Mouse (Mus musculus): ENCODE data around the gene Uqcrq. TPM values are rescaled to one million over a fixed set of nuclear protein-coding genes. Genes with fewer than 3 reads are reported as not detected.
A peak's percentile ranks its signal among the peaks of the same experiment; 100 is the strongest.

Uqcrq gene
- 484 and 495 TPM in 2 replicates for polyA plus RNA-seq (2014; fragmentation: Nextera tagmentation; extraction: Ambion mirVana)

GRCm38 (mm10) chr11:53430670-53431346 lies at the start of gene Uqcrq, which contains the start of gene Gdf9:
Gene Uqcrq (minus strand): TSS chr11:53430831.
Gene Gdf9 (plus strand): TSS chr11:53431023.
- under 1% methylated on average over 44 of the region's 44 CpGs for WGBS
- Histone ChIP-seq H3K4me3 (ENCODE audit: low read depth, low read length) (peak within 1 kb of the TSS; percentile 69), H3K27ac (replicated peaks; ENCODE audit: low read depth, low read length) (no peak within 1 kb of the TSS), H3K9me3 (ENCODE audit: control insufficient read depth, low read length) (no peaks in the 10 kb centered on the region), H3K4me1 (ENCODE audit: control insufficient read depth, insufficient read depth, low read length) (peaks cover 5% of the 10 kb centered on the region; the same call in 1 of the 2 replicates), H3K27me3 (ENCODE audit: control insufficient read depth, insufficient read depth, low read length) (no peaks in the 10 kb centered on the region), H3K36me3 (ENCODE audit: control insufficient read depth, insufficient read depth, low read length) (peaks cover 7% of the 10 kb centered on the region), H3K9ac (ENCODE audit: low read length) (peak within 1 kb of the TSS; percentile 76), H3K4me2 (ENCODE audit: low read depth, severe bottlenecking) (peak within 1 kb of the TSS; percentile 82)
- ATAC-seq (ENCODE audit: insufficient number of reproducible peaks, low FRiP score, low TSS enrichment, low read depth) = peak; percentile 98
- peak; percentile 98 for DNase-seq (ENCODE audit: low spot score)

DNA sequence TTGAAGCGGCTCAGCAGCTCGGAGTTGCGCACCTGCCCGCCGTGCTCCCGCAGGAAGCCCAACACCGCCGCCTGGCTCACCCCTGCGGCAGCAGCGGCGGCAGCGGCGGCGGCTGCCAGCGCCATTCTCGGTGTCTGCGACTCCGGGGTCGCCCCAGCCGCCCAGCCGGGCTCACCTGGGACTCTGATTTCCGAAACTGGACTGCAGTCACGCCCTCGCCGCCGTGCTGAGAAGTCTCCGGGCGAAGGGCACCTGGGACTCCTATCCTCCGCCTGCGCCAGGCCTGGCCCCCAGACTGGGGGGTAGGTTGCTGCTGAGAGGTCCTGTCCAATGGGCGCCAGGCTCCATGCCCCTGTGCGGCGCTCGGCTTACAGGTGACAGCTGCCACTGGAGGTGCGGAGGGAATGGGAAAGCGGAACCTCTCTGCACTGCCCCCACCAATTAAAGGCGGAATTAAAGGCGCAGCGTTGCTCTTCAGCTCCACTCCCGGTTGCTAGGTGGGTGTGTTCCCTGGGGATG lies 49.2 kb upstream of the Uqcrq start, which contains the start of the genes Gm9945 and Sowaha:
Gene Gm9945 (plus strand): TSS at position 384 of the 519 bp plus-strand sequence.
Gene Sowaha (minus strand): TSS at position 492 of the 519 bp plus-strand sequence.
- Histone ChIP-seq H3K27ac (replicated peaks; ENCODE audit: low read depth, low read length) (no peak within 1 kb of the TSS), H3K9ac (ENCODE audit: low read length) (peak within 1 kb of the TSS; percentile 7; the same call in 1 of the 2 replicates), H3K4me1 (ENCODE audit: control insufficient read depth, insufficient read depth, low read length) (peaks cover 17% of the 10 kb centered on the region), H3K36me3 (ENCODE audit: control insufficient read depth, insufficient read depth, low read length) (no peaks in the 10 kb centered on the region), H3K4me3 (ENCODE audit: low read depth, low read length) (peak within 1 kb of the TSS; percentile 42), H3K27me3 (ENCODE audit: control insufficient read depth, insufficient read depth, low read length) (peaks cover 43% of the 10 kb centered on the region), H3K9me3 (ENCODE audit: control insufficient read depth, low read length) (peaks cover 3% of the 10 kb centered on the region; the same call in 1 of the 2 replicates), H3K4me2 (ENCODE audit: low read depth, severe bottlenecking) (peak within 1 kb of the TSS; percentile 69)
- DNase-seq (ENCODE audit: low spot score) (no peak), ATAC-seq (ENCODE audit: insufficient number of reproducible peaks, low FRiP score, low TSS enrichment, low read depth) (no peak)
- WGBS = 6% methylated on average over 38 of the region's 40 CpGs

DNA sequence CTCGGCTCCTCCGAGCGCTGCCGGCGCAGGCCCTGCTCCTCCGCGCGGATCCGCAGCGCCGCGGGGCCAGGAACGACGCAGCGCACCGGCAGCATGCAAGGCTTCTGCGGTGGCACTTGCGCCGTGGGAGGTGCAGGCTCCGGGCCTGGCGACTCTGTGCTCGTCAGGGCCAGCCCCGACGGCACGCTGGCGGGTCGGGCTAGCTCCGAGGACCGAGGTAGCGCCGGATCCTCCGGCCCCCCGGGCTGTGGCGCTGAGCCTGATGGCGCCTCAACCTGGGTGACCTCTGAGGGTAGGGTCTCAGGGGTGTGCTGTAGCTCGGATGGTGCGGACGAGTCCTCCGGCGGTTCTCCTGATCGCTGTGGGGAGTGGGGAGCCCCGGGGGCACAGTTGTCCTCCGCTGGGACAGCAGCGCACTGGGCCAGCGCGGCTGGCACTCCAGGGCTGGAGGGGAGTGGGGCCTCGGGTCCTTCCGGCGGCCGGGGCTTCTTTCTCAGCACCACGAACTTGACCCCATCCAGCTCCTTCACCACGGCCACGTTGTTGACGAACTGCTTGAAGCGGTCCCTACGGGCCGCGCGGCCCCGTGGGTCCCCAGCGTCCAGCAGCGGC lies 48.6 kb upstream of the Uqcrq start:
- DNase-seq (ENCODE audit: low spot score) = peak; percentile 59
- Histone ChIP-seq H3K36me3 (ENCODE audit: control insufficient read depth, insufficient read depth, low read length) (no peaks in the 10 kb centered on the region), H3K9me3 (ENCODE audit: control insufficient read depth, low read length) (peaks cover 3% of the 10 kb centered on the region; the same call in 1 of the 2 replicates), H3K27me3 (ENCODE audit: control insufficient read depth, insufficient read depth, low read length) (peaks cover 43% of the 10 kb centered on the region), H3K4me3 (ENCODE audit: low read depth, low read length) (peak overlapping the region; percentile 42), H3K4me1 (ENCODE audit: control insufficient read depth, insufficient read depth, low read length) (peaks cover 17% of the 10 kb centered on the region), H3K4me2 (ENCODE audit: low read depth, severe bottlenecking) (peak overlapping the region; percentile 69), H3K9ac (ENCODE audit: low read length) (peak overlapping the region; percentile 7; the same call in 1 of the 2 replicates), H3K27ac (replicated peaks; ENCODE audit: low read depth, low read length) (no peak overlapping the region)
- 2% methylated on average over 62 of the region's 62 CpGs for WGBS
- ATAC-seq (ENCODE audit: insufficient number of reproducible peaks, low FRiP score, low TSS enrichment, low read depth) = no peak

DNA sequence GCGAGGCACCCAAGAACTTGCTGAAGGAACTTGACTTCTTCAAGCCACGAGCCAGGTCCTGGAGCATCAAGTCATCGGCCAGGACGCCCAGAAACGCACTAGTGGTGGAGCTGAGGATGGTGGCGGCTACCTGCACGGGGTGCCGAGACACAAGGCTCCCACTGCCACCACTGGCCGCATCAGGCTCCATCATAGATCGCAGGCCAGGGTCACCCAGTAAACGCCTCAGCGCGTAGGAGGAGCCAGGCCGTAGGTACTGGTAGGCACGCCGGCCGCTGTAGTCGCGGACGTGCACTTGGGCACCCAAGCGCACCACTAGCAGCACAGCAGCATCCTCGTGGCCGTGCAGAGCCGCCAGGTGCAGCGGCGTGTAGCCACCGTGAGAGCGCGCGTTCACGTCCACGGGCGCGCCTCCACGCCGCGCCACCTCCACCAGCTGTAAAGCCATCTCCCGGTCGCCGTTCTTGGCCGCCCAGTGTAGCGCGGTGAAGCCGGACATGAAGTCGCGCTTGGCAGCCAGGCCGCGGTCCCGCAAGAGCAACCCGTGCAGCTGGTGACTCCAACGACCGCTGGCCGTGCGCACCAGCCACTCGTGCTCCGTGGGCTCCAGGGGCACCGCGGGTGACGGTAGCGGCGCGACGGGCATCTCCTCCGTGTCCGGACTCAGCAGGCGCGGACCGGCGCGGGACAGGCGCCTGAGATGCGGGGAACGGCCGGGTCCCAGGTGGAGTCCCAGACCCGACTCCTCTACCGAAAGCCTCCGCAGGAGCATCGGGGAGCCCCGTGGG lies 47.9 kb upstream of the Uqcrq start:
- no peak overlapping the region for H3K27ac ChIP-seq (replicated peaks; ENCODE audit: low read depth, low read length)
- peak overlapping the region; percentile 69 for H3K4me2 ChIP-seq (ENCODE audit: low read depth, severe bottlenecking)
- H3K9ac ChIP-seq (ENCODE audit: low read length) = peak overlapping the region; percentile 7; the same call in 1 of the 2 replicates
- H3K4me1 ChIP-seq (ENCODE audit: control insufficient read depth, insufficient read depth, low read length) = peaks cover 17% of the 10 kb centered on the region
- H3K9me3 ChIP-seq (ENCODE audit: control insufficient read depth, low read length) = peaks cover 3% of the 10 kb centered on the region; the same call in 1 of the 2 replicates
- H3K27me3 ChIP-seq (ENCODE audit: control insufficient read depth, insufficient read depth, low read length) = peaks cover 47% of the 10 kb centered on the region
- H3K36me3 ChIP-seq (ENCODE audit: control insufficient read depth, insufficient read depth, low read length) = no peaks in the 10 kb centered on the region
- WGBS = 5% methylated on average over 78 of the region's 79 CpGs
- peak overlapping the region; percentile 42 for H3K4me3 ChIP-seq (ENCODE audit: low read depth, low read length)
- ATAC-seq (ENCODE audit: insufficient number of reproducible peaks, low FRiP score, low TSS enrichment, low read depth) = no peak
- DNase-seq (ENCODE audit: low spot score) = peak; percentile 62

DNA sequence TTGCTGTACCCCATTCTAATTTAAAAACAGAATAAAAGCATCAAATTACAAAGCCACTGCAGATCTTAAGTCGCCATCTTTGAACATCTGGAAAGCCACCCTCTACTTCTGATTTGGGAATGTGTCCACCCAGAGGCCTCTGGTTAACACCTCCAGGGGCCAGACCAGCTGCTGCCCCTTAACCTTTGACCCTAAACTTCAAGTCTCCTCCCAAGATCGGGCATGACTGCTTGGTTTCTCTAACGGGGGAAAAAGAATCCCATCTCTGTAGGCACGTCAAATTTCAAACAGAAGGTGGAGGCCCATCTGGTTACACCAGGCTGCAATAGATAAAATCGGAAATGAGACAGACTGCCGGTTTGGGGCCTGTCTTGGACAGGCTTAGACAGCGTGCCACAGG lies 47.2 kb upstream of the Uqcrq start:
- Histone ChIP-seq H3K36me3 (ENCODE audit: control insufficient read depth, insufficient read depth, low read length) (no peaks in the 10 kb centered on the region), H3K4me3 (ENCODE audit: low read depth, low read length) (no peak overlapping the region), H3K4me1 (ENCODE audit: control insufficient read depth, insufficient read depth, low read length) (peaks cover 17% of the 10 kb centered on the region), H3K27me3 (ENCODE audit: control insufficient read depth, insufficient read depth, low read length) (peaks cover 47% of the 10 kb centered on the region), H3K27ac (replicated peaks; ENCODE audit: low read depth, low read length) (no peak overlapping the region), H3K9ac (ENCODE audit: low read length) (no peak overlapping the region), H3K4me2 (ENCODE audit: low read depth, severe bottlenecking) (no peak overlapping the region), H3K9me3 (ENCODE audit: control insufficient read depth, low read length) (peaks cover 3% of the 10 kb centered on the region; the same call in 1 of the 2 replicates)
- no peak for DNase-seq (ENCODE audit: low spot score)
- 15% methylated on average over 7 of the region's 7 CpGs for WGBS
- no peak for ATAC-seq (ENCODE audit: insufficient number of reproducible peaks, low FRiP score, low TSS enrichment, low read depth)

- 35% methylated on average over 8 of the region's 8 CpGs for WGBS
- Histone ChIP-seq H3K36me3 (ENCODE audit: control insufficient read depth, insufficient read depth, low read length) (no peaks in the 10 kb centered on the region), H3K9me3 (ENCODE audit: control insufficient read depth, low read length) (peaks cover 3% of the 10 kb centered on the region; the same call in 1 of the 2 replicates), H3K4me1 (ENCODE audit: control insufficient read depth, insufficient read depth, low read length) (peaks cover 18% of the 10 kb centered on the region), H3K27ac (replicated peaks; ENCODE audit: low read depth, low read length) (no peak overlapping the region), H3K9ac (ENCODE audit: low read length) (no peak overlapping the region), H3K4me3 (ENCODE audit: low read depth, low read length) (no peak overlapping the region), H3K4me2 (ENCODE audit: low read depth, severe bottlenecking) (no peak overlapping the region), H3K27me3 (ENCODE audit: control insufficient read depth, insufficient read depth, low read length) (peaks cover 44% of the 10 kb centered on the region)
- DNase-seq (ENCODE audit: low spot score) (no peak), ATAC-seq (ENCODE audit: insufficient number of reproducible peaks, low FRiP score, low TSS enrichment, low read depth) (no peak)
Observed at GRCm38 (mm10) chr11:53475620-53476019, 45.0 kb upstream of the Uqcrq start.

DNA sequence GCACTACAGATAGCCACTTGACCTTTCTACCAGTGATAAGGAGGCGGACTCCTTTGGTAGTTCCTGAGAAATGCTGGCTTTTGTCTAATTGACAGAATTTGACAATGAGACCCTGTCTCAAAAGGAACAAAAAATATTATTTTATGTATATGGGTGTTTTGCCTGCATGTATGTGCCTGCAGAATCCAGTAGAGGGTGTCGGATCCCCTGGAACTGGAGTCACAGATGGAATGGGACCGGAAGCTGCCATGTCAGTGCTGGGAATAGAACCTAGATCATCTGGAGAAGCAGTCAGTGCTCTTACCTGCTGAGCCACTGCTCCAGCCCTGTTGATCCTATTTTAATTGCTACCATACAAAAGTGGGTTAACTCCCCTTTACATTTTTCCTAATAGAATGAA lies 42.1 kb upstream of the Uqcrq start:
- Histone ChIP-seq H3K36me3 (ENCODE audit: control insufficient read depth, insufficient read depth, low read length) (no peaks in the 10 kb centered on the region), H3K4me3 (ENCODE audit: low read depth, low read length) (no peak overlapping the region), H3K4me2 (ENCODE audit: low read depth, severe bottlenecking) (no peak overlapping the region), H3K4me1 (ENCODE audit: control insufficient read depth, insufficient read depth, low read length) (peaks cover 6% of the 10 kb centered on the region; the same call in 1 of the 2 replicates), H3K9me3 (ENCODE audit: control insufficient read depth, low read length) (no peaks in the 10 kb centered on the region), H3K27ac (replicated peaks; ENCODE audit: low read depth, low read length) (no peak overlapping the region), H3K27me3 (ENCODE audit: control insufficient read depth, insufficient read depth, low read length) (peaks cover 20% of the 10 kb centered on the region), H3K9ac (ENCODE audit: low read length) (no peak overlapping the region)
- no peak for ATAC-seq (ENCODE audit: insufficient number of reproducible peaks, low FRiP score, low TSS enrichment, low read depth)
- DNase-seq (ENCODE audit: low spot score) = no peak
- 83% methylated on average over 3 of the region's 3 CpGs for WGBS
